Mouse (Mus musculus) layer of hippocampus, adult 2 months (tissue): ENCODE data around the gene Eln. TPM values are rescaled to one million over a fixed set of nuclear protein-coding genes. Genes with fewer than 3 reads are reported as not detected.

Source experiments
- DNase-seq, 2 experiments: peaks; one replicate each; pipeline ENCODE4 v3.0.0; 2022; ENCODE audit warnings: low spot score in 2 of 2
- H3K27ac ChIP-seq: fragments of 200-600 bp; 2 replicates; pipeline ENCODE4 v1.8.1; 2022
- H3K4me3 ChIP-seq: fragments of 200-600 bp; 2 replicates; pipeline ENCODE4 v1.8.1; 2022; ENCODE audit warnings: mild to moderate bottlenecking
- CTCF ChIP-seq: fragments of 200-600 bp; conservative IDR thresholded peaks from 2 replicates; pipeline ENCODE4 v1.8.1; 2022; ENCODE audit warnings: antibody characterized with exemption, mild to moderate bottlenecking, moderate library complexity
- total RNA-seq, 2 experiments: library from RNA; stranded (reverse); gene quantifications; 2 replicates each; pipeline ENCODE4 v1.2.3; 2021

Eln gene
- total RNA-seq, 2 experiments from 2014 or later, result 9.0 to 12.0 TPM

DNA sequence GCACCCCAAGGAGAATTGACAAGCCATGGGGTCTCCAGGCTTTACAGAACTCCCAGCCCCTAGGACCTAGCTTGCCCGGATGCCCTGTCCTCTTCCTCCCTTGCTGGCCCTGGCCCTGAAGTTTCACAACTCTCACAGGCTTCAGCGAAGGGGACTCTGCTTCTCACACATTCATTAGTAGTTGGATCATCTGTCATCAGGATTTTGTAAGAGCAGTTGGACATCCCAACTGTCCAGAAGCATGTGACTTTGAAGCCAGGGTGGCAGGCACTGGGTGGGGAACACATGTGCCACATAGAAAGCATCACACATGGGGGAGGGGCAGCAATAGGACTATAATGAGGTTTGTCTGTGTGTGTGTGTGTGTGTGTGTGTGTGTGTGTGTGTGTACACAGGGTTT, 12.2 kb downstream of the Eln start:
- no peak for TF ChIP-seq CTCF
- DNase-seq, result no peak
- Histone ChIP-seq H3K27ac (no peak overlapping the region), H3K4me3 (no peak overlapping the region)

DNA sequence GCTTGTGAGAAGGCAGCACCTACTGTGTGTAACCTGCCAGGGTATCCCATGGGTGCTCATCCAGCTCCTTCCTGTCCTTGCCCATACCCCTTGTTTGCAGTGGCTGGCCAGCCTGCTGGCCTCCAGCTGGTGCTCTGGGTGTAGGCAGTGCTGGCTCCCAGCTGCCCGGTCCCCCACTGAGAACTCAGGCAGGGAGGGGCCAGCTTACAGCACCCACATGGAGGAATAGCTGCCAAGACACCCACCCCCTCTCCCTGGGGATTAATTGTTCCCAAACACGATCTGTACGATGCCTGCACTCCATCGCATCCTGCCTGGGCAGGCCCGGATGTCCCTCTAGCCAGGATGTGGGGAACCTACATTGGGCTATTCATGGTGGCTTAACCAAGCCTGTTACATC, 13.1 kb downstream of the Eln start:
- no peak for TF ChIP-seq CTCF
- Histone ChIP-seq H3K27ac (no peak overlapping the region), H3K4me3 (no peak overlapping the region)
- peak; percentile 65 to 66 for DNase-seq

DNA sequence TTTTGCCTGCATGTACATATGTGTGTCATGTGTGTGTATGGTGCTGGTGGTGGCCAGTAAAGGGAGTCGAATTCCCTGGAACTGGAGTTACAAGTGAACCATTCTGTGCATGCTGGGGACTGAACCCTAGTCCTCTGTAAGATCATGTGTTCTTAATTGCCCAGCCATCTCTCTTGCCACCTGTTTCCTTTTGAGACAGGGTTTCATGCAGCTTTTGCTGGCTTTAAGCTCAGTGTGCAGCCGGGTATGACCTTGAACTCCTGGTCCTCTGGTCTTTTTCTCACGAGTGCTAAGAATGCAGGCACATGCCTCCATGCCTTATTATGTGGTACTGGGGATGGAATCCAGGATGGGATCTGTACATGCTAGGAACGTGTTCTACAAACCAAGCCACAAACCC, 13.9 kb downstream of the Eln start:
- no peak overlapping the region for H3K27ac ChIP-seq
- TF ChIP-seq CTCF, result no peak
- no peak for DNase-seq
- H3K4me3 ChIP-seq, result no peak overlapping the region

DNA sequence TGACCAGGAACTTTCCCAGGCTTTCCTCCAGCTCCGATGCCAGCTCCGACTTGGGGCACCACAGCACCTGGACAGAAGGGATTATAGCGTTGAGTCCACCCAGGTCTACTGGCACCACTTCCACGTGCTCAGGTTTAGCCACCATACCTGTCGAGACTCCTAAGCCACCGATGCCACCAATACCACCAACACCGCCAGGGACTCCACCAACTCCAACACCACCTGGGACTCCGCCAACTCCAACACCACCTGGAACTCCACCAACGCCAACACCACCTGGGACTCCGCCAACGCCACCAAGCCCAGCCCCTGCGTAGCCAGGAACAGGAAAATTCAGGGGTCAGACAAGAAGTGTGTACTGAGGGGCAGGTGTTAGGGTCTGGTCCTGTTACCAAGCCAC, 18.0 kb downstream of the Eln start:
- Histone ChIP-seq H3K27ac (no peak overlapping the region), H3K4me3 (no peak overlapping the region)
- DNase-seq, result no peak
- no peak for TF ChIP-seq CTCF

DNA sequence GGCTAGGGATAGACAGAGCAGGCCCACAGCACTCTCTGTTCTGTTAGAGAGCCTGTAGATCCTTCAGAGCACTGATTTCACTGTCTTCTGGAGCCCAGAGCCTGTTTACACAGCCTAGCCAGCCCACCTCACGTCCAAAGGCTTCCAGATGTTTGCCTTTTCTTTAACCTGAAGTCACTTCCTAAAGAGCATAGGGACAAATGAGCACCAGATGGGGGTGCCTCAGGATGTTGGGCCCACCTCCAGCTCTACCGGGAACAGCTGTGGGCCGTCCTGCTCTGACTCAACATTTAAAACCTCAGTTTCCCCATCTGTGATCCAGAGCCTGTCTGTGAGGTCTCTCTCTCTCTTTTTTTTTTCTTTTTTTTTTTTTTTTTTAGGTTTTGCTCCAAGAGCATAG, 18.6 kb downstream of the Eln start:
- no peak overlapping the region for H3K4me3 ChIP-seq
- DNase-seq, result no peak
- no peak overlapping the region for H3K27ac ChIP-seq
- TF ChIP-seq CTCF, result no peak

DNA sequence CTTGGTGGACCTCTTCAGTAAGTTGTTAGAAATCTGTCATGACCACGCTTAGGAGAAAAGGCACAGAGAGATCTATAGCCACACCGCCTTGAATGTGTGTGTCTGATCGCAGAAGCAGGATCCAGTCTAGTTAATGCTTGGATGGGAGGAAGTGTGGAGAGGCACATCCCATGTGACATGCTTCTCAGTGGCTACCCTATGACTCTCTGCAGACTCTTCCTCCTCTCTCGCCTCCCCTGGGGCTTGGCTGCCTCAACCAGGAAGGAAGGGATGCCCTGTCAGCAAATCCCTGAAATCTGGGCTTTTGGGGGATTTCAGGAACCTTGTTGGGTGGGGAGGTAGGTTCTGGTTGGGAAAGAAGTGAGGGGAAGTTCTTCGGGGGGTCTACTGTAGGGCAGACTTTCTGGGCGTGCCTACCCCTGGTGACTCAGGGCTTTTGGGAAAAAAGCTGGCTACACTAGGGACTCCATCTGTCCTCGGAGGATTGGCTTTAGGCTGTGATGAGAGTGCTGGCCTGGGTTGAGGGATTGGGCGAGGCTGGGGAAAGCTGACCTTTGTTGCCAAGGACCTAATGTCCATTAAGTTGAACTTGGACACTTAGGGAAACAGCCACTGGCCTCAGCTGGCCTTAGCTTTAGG, 20.0 kb downstream of the Eln start:
- DNase-seq, result no peak
- TF ChIP-seq CTCF, result no peak
- H3K27ac ChIP-seq, result no peak overlapping the region

DNA sequence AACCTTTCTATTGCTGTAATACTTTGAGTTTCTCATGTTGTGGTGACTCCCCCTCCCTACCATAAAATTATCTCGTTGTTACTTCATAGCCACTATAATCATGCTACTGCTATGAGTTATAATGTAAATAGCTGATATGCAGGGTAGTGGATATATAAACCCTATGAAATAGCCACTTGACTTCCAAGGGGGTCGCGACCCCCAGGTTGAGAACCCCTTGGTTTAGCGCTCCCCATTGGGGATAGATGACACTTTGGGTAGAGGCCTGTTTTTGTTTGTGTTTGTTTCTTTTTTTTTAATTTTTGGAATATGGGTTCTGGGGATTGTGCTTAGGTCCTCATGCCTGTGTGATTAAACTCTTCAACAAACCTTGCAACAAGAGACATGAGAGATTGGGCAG, 21.8 kb downstream of the Eln start:
- Histone ChIP-seq H3K27ac (no peak overlapping the region), H3K4me3 (no peak overlapping the region)
- DNase-seq, result no peak
- no peak for TF ChIP-seq CTCF

More for the DNA sequence above, 20.0 kb downstream of the Eln start:
- H3K4me3 ChIP-seq, result no peak overlapping the region

DNA sequence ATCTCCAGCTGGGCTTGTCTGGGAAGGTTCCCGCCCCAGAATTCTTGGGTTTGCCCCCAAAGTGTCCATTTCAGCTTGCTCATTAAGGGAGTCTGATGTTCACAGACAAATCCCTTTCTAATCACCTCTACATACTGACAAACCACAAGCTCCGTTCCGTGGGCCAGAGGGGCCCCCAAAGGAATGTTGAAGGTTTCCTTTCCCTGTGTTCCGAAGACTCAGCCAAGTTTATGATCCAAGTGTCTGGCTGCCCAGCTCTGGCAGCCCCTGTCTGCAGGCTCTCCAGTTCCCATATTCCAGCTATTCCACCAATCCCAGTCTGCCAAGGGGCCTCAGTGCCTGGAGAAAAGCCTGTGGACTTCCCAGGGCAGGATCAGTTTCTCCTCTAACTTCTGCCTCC, 27.1 kb downstream of the Eln start:
- TF ChIP-seq CTCF, result no peak
- no peak overlapping the region for H3K4me3 ChIP-seq
- DNase-seq, result no peak
- no peak overlapping the region for H3K27ac ChIP-seq

DNA sequence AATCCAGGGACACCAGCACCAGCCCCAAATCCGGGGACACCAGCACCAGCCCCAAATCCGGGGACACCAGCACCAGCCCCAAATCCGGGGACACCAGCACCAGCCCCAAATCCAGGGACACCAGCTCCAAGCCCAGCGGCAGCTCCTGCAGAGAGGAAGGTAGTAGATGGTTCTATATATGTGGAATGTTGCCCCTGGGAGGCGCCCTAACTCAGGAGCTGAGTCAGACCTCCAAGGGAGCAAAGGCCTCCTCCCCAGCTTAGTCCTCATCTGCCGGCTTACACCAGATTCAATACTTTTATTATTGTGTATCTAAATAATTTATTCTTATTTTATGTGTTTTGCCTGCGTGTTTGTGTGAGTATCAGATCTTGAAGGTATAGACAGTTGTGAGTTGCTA, 36.0 kb downstream of the Eln start:
- TF ChIP-seq CTCF, result no peak; the same call in 1 of the 2 replicates
- H3K27ac ChIP-seq, result no peak overlapping the region
- no peak overlapping the region for H3K4me3 ChIP-seq
- DNase-seq, result no peak

DNA sequence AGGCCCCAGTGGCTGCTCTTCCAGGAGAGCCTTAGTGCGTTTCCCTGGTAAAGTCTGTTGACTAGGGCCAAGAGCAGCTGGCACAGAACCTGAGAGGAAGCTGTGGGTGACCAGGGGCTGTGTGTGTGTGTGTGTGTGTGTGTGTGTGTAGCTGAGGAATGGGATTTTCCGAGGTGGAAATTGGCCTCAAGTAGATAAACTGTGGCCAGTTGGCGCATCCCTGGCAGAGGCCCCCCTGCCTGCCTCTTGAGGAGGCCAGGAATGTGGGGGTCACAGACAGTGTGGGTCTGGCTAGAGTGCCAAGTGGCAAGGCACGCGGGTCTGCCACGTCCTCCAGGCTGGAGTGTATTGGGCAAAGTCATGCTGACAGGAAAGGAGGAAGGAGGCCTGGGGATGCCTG, 37.8 kb downstream of the Eln start:
- TF ChIP-seq CTCF, result no peak
- H3K27ac ChIP-seq, result no peak overlapping the region
- DNase-seq, result no peak
- H3K4me3 ChIP-seq, result no peak overlapping the region

DNA sequence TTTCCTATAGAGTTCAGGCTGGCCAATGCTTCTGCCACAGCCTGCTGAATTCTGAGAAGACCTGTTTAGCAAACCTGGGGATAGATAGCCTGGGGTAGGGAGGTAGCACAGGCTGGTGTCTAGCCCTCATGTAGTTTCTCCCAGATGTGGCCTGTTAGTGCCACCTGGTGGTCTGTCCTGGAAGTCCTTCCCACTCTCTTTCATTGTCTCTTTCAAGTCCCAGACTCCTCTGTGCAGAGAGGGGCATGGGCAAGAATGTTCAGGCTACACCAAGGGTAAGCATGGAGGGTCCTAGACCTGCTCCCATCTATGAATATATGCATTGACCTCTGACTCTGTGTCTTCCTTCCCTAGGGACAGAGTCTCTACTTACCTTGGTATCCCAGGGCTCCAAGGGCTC, 43.0 kb downstream of the Eln start:
- Histone ChIP-seq H3K4me3 (no peak overlapping the region), H3K27ac (no peak overlapping the region)
- peak; percentile 93 for TF ChIP-seq CTCF
- DNase-seq, result peak; percentile 48 to 82

DNA sequence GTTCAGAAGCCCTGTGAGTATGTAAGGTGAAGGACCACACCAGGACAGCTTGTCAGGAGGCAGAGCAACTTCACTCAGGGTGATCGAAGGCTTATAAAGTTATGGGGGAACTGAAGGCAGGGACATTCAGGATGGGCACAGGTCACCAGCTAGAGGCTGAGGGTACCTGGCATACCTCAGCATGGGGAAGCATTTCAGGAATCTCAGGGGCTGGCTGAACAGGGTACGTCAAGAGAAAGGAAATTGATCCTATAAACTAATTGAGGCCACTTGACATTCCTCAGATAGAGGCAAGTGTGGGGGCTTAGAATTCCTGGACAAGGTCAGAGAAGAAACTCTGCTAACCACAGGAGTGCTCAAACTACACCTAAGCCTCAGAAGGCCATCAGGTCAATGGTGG, 51.6 kb downstream of the Eln start:
- Histone ChIP-seq H3K27ac (no peak overlapping the region), H3K4me3 (no peak overlapping the region)
- no peak for TF ChIP-seq CTCF
- no peak for DNase-seq

DNA sequence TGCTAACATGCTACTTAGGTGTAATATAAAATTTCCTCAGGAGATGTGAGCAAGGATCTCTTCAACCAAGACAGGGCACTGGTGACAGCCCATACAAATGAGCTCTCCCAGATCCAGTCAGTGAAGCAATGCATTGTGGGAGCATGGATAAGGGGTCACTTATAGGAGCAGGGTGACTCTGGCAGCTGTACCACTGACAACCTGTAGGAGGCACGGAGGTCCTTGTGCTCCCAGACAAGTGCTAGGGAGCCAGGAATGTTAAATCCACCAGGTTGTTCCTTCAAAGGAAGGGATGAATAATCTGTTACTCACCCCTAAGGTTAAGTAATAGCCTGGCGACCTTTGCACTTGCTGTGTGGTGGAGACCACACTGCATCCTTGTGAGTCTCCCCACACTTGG, 52.0 kb downstream of the Eln start:
- TF ChIP-seq CTCF, result no peak
- DNase-seq, result no peak
- no peak overlapping the region for H3K4me3 ChIP-seq
- no peak overlapping the region for H3K27ac ChIP-seq

DNA sequence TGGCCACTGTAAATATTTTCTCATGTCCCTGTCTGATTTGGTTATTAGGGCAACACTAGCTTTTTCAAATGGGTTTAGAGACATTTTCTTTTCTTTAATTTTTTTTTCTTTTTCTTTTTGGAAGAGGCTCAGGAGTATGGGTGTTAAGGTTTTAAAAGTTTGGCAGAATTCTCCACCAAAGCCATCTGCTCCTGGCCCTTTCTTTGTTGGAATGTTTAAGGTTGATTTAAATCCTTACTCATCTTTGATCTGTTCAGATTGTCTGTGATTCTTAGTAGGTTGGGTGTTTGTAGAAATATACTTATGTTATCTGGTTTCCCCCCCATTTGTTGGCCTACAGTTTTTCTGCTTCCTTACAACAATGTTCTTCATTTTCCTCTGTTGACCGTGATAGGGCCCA, 54.4 kb downstream of the Eln start:
- no peak for DNase-seq
- Histone ChIP-seq H3K27ac (no peak overlapping the region), H3K4me3 (no peak overlapping the region)
- TF ChIP-seq CTCF, result no peak
